Mouse (Mus musculus): ENCODE measurements around the gene Gm8765.

- TF ChIP-seq TAL1 (IDR thresholded peaks at IDR 0.05; ENCODE audit: low read length) (no peak), GATA1 (IDR thresholded peaks at IDR 0.05; ENCODE audit: low read length) (no peak)
These were observed 53.6 kb downstream of the Gm8765 start for GRCm38 (mm10) chr13:50751732-50752131.
